Mouse (Mus musculus) midbrain, embryonic 14.5 days (tissue): ENCODE results near the gene Pde4a. TPM values are rescaled to one million over a fixed set of nuclear protein-coding genes. Genes with fewer than 3 reads are reported as not detected.

ENCODE experiments used
- ATAC-seq: fragments of 200-750 bp; cut with Nextera tagmentation; 2 replicates; pipeline ENCODE4 v1.8.0; 2017; ENCODE audit warnings: moderate number of reproducible peaks, moderate library complexity; ENCODE audit not compliant: low FRiP score, low TSS enrichment
- DNase-seq: peaks from one replicate; pipeline ENCODE4 v3.0.0-alpha.2; 2015
- H3K27ac ChIP-seq: fragments of 300-500 bp; sonication (generic); replicated peaks from 2 replicates; pipeline ENCODE4 v1.5.1; 2014; ENCODE audit warnings: mild to moderate bottlenecking, low read depth, low read length, moderate library complexity
- H3K27me3 ChIP-seq: fragments of 300-500 bp; sonication (generic); 2 replicates; pipeline ENCODE4 v1.6.1; 2014; ENCODE audit warnings: low read length, control low read depth, mixed read lengths; ENCODE audit not compliant: control insufficient read depth, insufficient read depth
- H3K36me3 ChIP-seq: fragments of 300-500 bp; sonication (generic); 2 replicates; pipeline ENCODE4 v1.6.1; 2014; ENCODE audit warnings: low read length, control low read depth; ENCODE audit not compliant: control insufficient read depth, insufficient read depth
- H3K4me1 ChIP-seq: fragments of 300-500 bp; sonication (generic); 2 replicates; pipeline ENCODE4 v1.6.1; 2014; ENCODE audit warnings: mild to moderate bottlenecking, antibody characterized with exemption, low read length, control low read depth; ENCODE audit not compliant: control insufficient read depth, insufficient read depth
- H3K4me2 ChIP-seq: fragments of 300-500 bp; sonication (generic); 2 replicates; pipeline ENCODE4 v1.6.1; 2014; ENCODE audit warnings: mild to moderate bottlenecking, low read length, moderate library complexity
- H3K4me3 ChIP-seq: fragments of 300-500 bp; sonication (generic); replicated peaks from 2 replicates; pipeline ENCODE4 v1.5.1; 2014; ENCODE audit warnings: low read depth, low read length
- H3K9ac ChIP-seq: fragments of 300-500 bp; sonication (generic); replicated peaks from 2 replicates; pipeline ENCODE4 v1.6.1; 2014; ENCODE audit warnings: mild to moderate bottlenecking, low read length, moderate library complexity
- H3K9me3 ChIP-seq: fragments of 300-500 bp; sonication (generic); 2 replicates; pipeline ENCODE4 v1.6.1; 2016; ENCODE audit warnings: low read length, control low read depth, mixed read lengths; ENCODE audit not compliant: control insufficient read depth
- WGBS: fragments of 180-500 bp; shearing (Covaris S2); extraction: QIAGEN DNeasy Blood & Tissue Kit; methylation state at CpG from one replicate; pipeline ENCODE4 v1.1.7; 2014; 5-methylcytosine and 5-hydroxymethylcytosine counted together
- polyA plus RNA-seq: library from polyadenylated mRNA; unstranded; fragments of >200 nt; fragmentation: Nextera tagmentation; extraction: Ambion mirVana; gene quantifications from 2 replicates; pipeline ENCODE4 v1.2.1, GENCODE M21; 2014

The Pde4a gene
- polyA plus RNA-seq, 1 experiment from 2014 or later: 28.4 TPM

GRCm38 (mm10) chr9:21224576-21225414 lies 59.3 kb downstream of the Pde4a start:
- Histone ChIP-seq H3K27me3 (no peaks in the 10 kb centered on the region), H3K4me1 (0 out of 2 replicates have a peak, but pooled peaks cover 4% of the 10 kb centered on the region), H3K36me3 (0 out of 2 replicates have a peak, but pooled peaks cover 5% of the 10 kb centered on the region), H3K4me2 (peak overlapping the region; percentile 39), H3K9me3 (no peaks in the 10 kb centered on the region), H3K27ac (no peak overlapping the region), H3K9ac (no peak overlapping the region), H3K4me3 (no peak overlapping the region)
- ATAC-seq (no peak), DNase-seq (peak; percentile 34)
- 25% methylated on average over 26 of the region's 26 CpGs for WGBS

- DNase-seq: no peak
- Histone ChIP-seq H3K9me3 (no peaks in the 10 kb centered on the region), H3K4me1 (0 out of 2 replicates have a peak, but pooled peaks cover 4% of the 10 kb centered on the region), H3K4me2 (peak overlapping the region; percentile 39), H3K27ac (no peak overlapping the region), H3K9ac (no peak overlapping the region), H3K27me3 (no peaks in the 10 kb centered on the region), H3K4me3 (no peak overlapping the region), H3K36me3 (peaks cover 11% of the 10 kb centered on the region)
- no peak for ATAC-seq
- WGBS: 15% methylated on average over 7 of the region's 7 CpGs
Observed at GRCm38 (mm10) chr9:21225415-21225758, 59.9 kb downstream of the Pde4a start.

- Histone ChIP-seq H3K4me2 (peak overlapping the region; percentile 50), H3K27ac (no peak overlapping the region), H3K27me3 (no peaks in the 10 kb centered on the region), H3K9ac (peak overlapping the region; percentile 42), H3K36me3 (peaks cover 30% of the 10 kb centered on the region), H3K9me3 (no peaks in the 10 kb centered on the region), H3K4me1 (no peaks in the 10 kb centered on the region), H3K4me3 (peak overlapping the region; percentile 13; the same call in 1 of the 2 replicates)
- WGBS: 16% methylated on average over 16 of the region's 16 CpGs
- no peak for ATAC-seq
- DNase-seq: peak; percentile 79
Observed at GRCm38 (mm10) chr9:21227342-21227741, 61.8 kb downstream of the Pde4a start.

- WGBS: 45% methylated on average over 23 of the region's 23 CpGs
- H3K27me3 ChIP-seq: no peaks in the 10 kb centered on the region
- peaks cover 46% of the 10 kb centered on the region for H3K36me3 ChIP-seq
- 0 out of 2 replicates have a peak, but pooled peaks cover under 1% of the 10 kb centered on the region for H3K4me1 ChIP-seq
- no peak overlapping the region for H3K4me3 ChIP-seq
- DNase-seq: no peak
- H3K9ac ChIP-seq: no peak overlapping the region
- no peak overlapping the region for H3K27ac ChIP-seq
- H3K9me3 ChIP-seq: no peaks in the 10 kb centered on the region
- H3K4me2 ChIP-seq: no peak overlapping the region
- ATAC-seq: no peak
Observed at GRCm38 (mm10) chr9:21231551-21231950, 66.0 kb downstream of the Pde4a start.

GRCm38 (mm10) chr9:21232867-21233266 lies 67.4 kb downstream of the Pde4a start:
- Histone ChIP-seq H3K4me3 (no peak overlapping the region), H3K4me1 (peaks cover 14% of the 10 kb centered on the region), H3K36me3 (peaks cover 46% of the 10 kb centered on the region), H3K27me3 (no peaks in the 10 kb centered on the region), H3K27ac (no peak overlapping the region), H3K9me3 (no peaks in the 10 kb centered on the region), H3K9ac (no peak overlapping the region), H3K4me2 (no peak overlapping the region)
- DNase-seq: no peak
- ATAC-seq: no peak
- 92% methylated on average over 5 of the region's 5 CpGs for WGBS

GRCm38 (mm10) chr9:21233366-21233765 lies 67.9 kb downstream of the Pde4a start:
- no peaks in the 10 kb centered on the region for H3K27me3 ChIP-seq
- no peak overlapping the region for H3K9ac ChIP-seq
- 90% methylated on average over 29 of the region's 29 CpGs for WGBS
- no peak for ATAC-seq
- H3K4me1 ChIP-seq: peaks cover 15% of the 10 kb centered on the region
- H3K27ac ChIP-seq: no peak overlapping the region
- H3K4me2 ChIP-seq: no peak overlapping the region
- peaks cover 46% of the 10 kb centered on the region for H3K36me3 ChIP-seq
- H3K9me3 ChIP-seq: no peaks in the 10 kb centered on the region
- H3K4me3 ChIP-seq: no peak overlapping the region
- no peak for DNase-seq

GRCm38 (mm10) chr9:21233805-21234204 lies 68.3 kb downstream of the Pde4a start:
- H3K4me2 ChIP-seq: no peak overlapping the region
- H3K36me3 ChIP-seq: peaks cover 46% of the 10 kb centered on the region
- no peak overlapping the region for H3K4me3 ChIP-seq
- no peaks in the 10 kb centered on the region for H3K9me3 ChIP-seq
- WGBS: 79% methylated on average over 28 of the region's 28 CpGs
- no peak overlapping the region for H3K9ac ChIP-seq
- no peak overlapping the region for H3K27ac ChIP-seq
- peaks cover 15% of the 10 kb centered on the region for H3K4me1 ChIP-seq
- ATAC-seq (no peak), DNase-seq (no peak)
- no peaks in the 10 kb centered on the region for H3K27me3 ChIP-seq

GRCm38 (mm10) chr9:21235341-21235740 lies 69.8 kb downstream of the Pde4a start:
- Histone ChIP-seq H3K9ac (no peak overlapping the region), H3K4me3 (no peak overlapping the region), H3K27me3 (no peaks in the 10 kb centered on the region), H3K4me1 (peaks cover 15% of the 10 kb centered on the region), H3K4me2 (no peak overlapping the region), H3K36me3 (peaks cover 36% of the 10 kb centered on the region), H3K9me3 (no peaks in the 10 kb centered on the region), H3K27ac (no peak overlapping the region)
- DNase-seq: no peak
- no peak for ATAC-seq
- WGBS: 92% methylated on average over 4 of the region's 4 CpGs

- DNase-seq: no peak
- no peaks in the 10 kb centered on the region for H3K27me3 ChIP-seq
- 83% methylated on average over 25 of the region's 25 CpGs for WGBS
- H3K36me3 ChIP-seq: peaks cover 20% of the 10 kb centered on the region
- peaks cover 15% of the 10 kb centered on the region for H3K4me1 ChIP-seq
- H3K27ac ChIP-seq: 0 out of 2 replicates have a peak overlapping the region, but pooled peaks have one; percentile 89
- H3K4me2 ChIP-seq: peak overlapping the region; percentile 87
- peak overlapping the region; percentile 87 for H3K4me3 ChIP-seq
- H3K9ac ChIP-seq: peak overlapping the region; percentile 98; the same call in 1 of the 2 replicates
- no peak for ATAC-seq
- H3K9me3 ChIP-seq: no peaks in the 10 kb centered on the region
Observed at GRCm38 (mm10) chr9:21236991-21237367, 71.5 kb downstream of the Pde4a start.
